Mouse (Mus musculus) kidney, adult 9 months (tissue): Measurements from ENCODE around the gene Olfr111.
"Not testable (repeated sequence)": the region's sequence is repeated elsewhere in the genome, so short reads cannot be mapped to it uniquely, and the experiment has no call there.

Experiments
- DNase-seq: peaks from one replicate; pipeline ENCODE4 v3.0.0; 2022

Gene Olfr111

DNA sequence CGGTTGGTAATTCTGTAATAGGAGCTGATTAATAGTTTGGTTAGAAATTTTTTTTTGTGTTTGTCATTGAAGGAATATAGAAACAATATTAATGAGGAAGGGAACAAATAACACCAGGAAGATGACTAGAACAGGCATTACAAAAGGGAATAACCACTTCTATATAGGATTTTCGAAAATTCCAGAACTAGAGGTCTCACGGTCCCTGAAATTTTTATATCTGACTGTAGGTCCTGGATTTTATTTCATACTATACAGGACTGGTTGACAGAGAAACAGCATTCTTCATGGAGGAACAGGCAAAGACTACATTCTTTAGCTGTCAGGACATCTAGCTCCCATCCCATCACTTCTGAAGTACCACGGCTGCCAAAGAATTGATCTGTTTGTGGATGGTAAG is at the start of gene Olfr111:
Olfr111 (plus strand) TSS at position 301 of the 400 bp plus-strand sequence.
- DNase-seq, result no peak

DNA sequence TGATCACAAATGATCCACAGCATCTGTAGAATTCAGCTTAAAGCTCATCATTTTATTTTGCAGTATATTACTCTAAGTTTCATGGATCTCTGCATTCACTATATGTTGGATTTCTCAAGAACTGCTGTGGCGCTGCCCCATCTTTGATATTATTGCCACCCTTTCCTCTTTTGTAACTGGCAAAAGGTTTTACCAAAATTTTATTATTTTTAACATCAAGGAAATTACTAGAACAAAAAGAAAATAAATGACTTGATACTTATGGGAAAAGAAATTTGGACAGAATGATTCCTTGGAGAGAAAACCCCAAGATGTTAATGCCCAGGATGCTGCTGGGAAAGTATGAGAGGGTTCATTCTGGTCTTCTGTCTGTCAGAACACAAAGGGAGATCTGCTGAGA is 49.2 kb upstream of the Olfr111 start, which contains the start of gene Olfr109:
Olfr109 (plus strand) TSS at position 301 of the 400 bp plus-strand sequence.
- no peak for DNase-seq

GRCm38 (mm10) chr17:37483452-37483851 is 24.4 kb upstream of the Olfr111 start, which contains the start of gene H2-M2:
H2-M2 (minus strand) TSS chr17:37483552.
- no peak for DNase-seq

GRCm38 (mm10) chr17:37491930-37492518 is 15.8 kb upstream of the Olfr111 start, which contains the start of gene Olfr110:
Olfr110 (plus strand) TSS chr17:37492468.
- DNase-seq, result peak; percentile 2

DNA sequence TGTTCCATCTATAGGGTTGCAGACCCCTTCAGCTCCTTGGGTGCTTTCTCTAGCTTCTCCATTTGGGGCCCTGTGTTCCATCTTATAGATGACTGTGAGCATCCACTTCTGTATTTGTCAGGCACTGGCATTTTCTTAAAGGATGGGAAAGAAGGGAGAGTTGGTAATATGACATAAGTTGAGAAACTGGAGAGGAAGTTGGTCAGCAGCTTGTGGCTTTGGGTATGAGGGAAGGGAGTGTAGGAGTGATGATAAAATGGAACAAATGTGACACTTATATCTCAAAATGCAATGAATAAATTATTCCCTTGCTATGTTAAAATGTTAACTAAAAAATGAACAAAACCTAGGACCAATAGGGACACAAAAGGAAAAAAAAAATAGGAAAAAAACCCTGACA is 16.8 kb downstream of the Olfr111 start:
- DNase-seq, result not testable (repeated sequence)

- DNase-seq, result not testable (repeated sequence)
These were observed 17.6 kb downstream of the Olfr111 start for GRCm38 (mm10) chr17:37525427-37525826.

GRCm38 (mm10) chr17:37535173-37535572 is 27.3 kb downstream of the Olfr111 start:
- DNase-seq, result no peak

GRCm38 (mm10) chr17:37538416-37538815 is 30.6 kb downstream of the Olfr111 start:
- DNase-seq, result not testable (repeated sequence)

DNA sequence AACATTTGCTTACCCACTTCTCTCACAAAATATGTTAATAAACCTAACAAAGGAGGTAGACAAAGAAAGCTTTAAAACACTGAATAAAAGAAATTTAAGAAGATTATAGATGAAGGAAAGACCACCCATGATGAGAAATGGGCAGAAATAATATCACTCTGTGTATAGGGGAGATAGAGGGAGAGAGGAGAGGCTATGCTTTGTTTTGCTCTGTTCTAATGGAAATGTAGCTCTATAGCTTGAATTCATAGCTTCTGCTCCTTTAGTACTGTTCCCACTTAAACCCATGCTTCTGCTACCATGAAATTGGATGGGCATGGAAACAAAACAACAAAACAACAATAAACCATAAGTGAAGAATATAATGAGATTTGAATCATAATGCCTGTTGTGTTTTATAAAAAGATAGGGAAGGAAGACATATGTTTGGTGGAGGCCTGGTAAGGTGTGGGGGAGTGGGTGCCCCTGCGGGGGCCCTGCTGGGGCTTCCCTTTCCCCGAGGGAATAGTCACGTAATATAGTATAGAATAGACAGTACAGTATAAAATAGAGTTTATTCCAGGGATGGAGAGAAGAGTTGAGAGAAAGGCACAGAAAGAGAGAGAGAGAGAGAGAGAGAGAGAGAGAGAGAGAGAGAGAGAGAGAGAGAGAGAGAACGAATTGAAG is 33.8 kb downstream of the Olfr111 start:
- no peak for DNase-seq

DNA sequence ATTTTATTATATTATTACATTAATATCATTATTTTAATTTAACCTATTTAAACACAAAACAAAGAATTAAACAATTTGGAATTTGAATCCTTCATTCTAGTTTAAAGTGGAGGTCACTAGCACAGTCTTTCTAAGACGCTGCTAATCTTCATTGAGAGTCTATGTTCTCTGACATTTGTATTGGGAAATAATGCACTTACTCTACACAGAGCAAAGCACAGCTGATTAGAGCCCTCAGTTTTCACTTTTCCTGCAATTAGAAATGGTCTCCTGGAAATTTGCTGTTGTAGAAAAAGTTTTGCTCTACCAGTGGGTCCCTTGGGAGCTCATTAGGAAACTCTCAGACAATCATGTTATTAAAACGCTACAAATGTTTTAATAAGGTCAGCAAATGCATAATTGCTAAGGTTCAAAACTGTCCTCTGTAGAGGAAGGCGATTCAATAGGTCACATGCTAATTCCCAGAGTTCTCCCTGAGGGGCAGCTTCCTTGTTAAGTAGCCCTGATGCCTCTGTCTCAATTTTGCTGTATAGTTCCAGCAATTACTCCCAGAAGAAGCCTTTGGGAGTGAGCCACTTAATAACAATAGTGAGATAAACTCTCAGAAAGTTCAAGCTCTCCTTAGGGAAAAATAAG is 36.1 kb downstream of the Olfr111 start:
- no peak for DNase-seq

- DNase-seq, result no peak
These were observed 51.2 kb downstream of the Olfr111 start for GRCm38 (mm10) chr17:37558913-37559615.

DNA sequence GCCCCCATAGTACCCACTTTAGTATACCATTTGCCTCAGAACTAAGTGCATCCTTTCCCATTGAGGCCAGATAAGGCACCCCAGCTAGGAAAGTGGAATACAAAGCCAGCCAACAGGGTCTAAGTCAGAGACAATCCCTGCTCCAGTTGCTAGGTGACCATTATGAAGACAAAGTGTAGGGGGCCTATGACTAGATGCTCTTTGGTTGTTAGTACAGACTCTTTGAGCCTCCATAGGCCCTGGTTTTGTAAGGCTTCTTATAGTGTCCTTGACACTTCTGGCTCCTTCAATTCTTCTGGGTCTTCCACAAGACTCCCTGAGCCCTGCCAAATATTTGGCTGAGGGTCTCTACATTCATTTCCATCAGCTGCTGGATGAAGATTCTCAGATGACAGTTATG is 61.5 kb downstream of the Olfr111 start, which contains the start of gene Olfr112:
Olfr112 (minus strand) TSS at position 101 of the 400 bp plus-strand sequence.
- DNase-seq, result no peak

DNA sequence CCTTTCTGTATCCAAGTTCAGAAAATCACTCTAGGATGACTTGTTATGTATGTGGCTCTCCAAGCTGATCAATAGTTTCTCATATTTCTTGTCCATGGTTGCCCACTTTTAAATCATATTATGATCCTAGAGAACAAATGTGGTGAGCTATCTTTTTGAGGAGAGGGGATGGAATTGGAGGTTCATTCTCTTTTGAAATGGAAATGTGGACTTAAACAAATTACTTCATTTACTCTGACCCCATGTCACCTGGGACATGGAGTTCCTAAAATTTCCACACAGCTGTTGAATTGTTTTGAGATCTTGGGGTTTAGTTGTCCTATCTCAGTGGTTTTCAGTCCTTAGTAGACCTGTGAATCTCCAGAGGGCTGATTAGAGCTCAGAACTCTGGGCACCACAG is 69.7 kb downstream of the Olfr111 start, which contains the start of gene Olfr113:
Olfr113 (minus strand) TSS at position 101 of the 400 bp plus-strand sequence.
- DNase-seq, result no peak
